Mouse (Mus musculus) ES-CJ7 (cell line): Measurements from ENCODE around the gene Gm813.
"Not testable (repeated sequence)": the region's sequence is repeated elsewhere in the genome, so short reads cannot be mapped to it uniquely, and the experiment has no call there.

Experiments
- DNase-seq: peaks from one replicate; pipeline ENCODE4 v3.0.0; 2011; ENCODE audit warnings: low read depth, low spot score

Gene Gm813

DNA sequence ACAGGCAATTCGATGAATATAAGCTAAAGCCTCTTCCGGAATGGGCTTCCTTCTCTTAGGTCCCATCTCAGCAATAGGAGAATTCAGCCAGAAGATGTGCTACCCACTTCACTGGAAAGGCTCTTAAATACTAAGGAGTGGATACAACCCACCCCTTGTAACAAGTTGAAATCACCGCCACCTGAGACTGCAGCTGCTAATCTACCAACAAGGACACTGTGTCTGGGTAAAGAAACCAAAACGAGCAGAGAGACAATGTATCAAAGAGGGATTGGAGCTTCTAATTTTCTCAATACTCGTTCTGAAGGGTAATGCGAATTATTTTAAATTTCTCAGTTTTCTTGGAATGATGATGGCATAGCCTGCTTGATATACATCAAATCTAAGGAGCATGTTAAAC lies at the start of gene Gm813:
Gm813 (minus strand) TSS at position 101 of the 400 bp plus-strand sequence.
- no peak for DNase-seq

DNA sequence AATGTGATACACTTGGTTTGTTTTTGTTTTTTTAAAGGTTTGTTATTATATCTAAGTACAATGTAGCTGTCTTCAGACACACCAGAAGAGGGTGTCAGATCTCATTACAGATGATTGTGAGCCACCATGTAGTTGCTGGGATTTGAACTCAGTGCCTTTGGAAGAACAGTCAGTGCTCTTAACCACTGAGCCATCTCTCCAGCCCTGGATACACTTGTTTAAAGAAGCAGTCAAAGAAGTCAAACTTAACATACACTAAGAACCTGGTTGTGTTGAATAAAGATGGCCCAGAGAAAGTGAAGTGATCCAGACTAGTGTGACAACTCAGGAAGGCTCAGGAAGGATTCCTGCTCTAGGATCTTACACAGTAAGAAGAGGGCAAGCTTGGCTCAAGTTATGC lies 48.4 kb upstream of the Gm813 start:
- DNase-seq = not testable (repeated sequence)

DNA sequence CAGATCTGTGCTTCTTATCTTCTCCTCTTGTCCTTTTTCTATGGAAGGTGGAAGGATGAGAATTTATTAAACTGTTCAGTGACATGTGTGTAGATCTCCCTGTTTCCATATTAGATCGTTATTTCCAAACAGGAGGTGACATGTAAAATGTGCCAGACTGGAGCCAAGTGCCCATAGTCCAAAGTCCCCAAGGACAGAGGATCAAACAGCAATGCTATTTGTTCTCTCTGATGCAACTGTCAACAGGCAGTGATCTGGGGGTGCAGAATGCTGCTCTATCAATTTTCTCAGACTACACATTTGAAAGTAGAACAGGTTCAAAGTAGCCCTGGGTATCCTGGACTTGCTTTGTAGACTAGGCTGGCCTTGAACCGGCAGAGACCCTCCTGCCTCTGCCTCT lies 47.0 kb upstream of the Gm813 start:
- no peak for DNase-seq

- DNase-seq = no peak
Observed at GRCm38 (mm10) chr16:58663021-58663420, 46.2 kb upstream of the Gm813 start.

DNA sequence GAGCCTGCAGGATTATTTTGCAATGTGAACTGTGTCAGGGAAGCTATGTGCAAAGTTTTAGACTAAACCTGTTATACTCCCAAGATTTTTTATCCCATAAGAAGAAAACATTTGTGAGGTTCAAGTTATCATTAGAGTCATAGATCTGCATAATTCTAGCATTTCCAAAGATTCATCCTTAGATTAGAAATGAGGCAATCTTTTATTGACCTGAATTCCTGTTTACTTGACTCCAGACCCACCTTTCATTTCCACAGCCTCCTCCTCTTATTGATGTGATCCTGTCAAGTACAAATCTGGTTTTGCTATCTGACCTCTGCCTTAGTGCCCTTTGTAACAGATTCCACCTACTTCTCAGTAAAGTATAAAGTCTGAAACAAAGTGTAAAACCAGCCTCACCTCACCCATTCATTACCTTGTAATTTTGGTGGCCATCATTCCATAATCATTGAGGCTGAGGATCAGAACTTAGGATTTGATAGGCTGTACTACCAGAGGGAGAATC lies 45.6 kb upstream of the Gm813 start:
- DNase-seq = no peak

GRCm38 (mm10) chr16:58661826-58662225 lies 45.0 kb upstream of the Gm813 start:
- DNase-seq = no peak

DNA sequence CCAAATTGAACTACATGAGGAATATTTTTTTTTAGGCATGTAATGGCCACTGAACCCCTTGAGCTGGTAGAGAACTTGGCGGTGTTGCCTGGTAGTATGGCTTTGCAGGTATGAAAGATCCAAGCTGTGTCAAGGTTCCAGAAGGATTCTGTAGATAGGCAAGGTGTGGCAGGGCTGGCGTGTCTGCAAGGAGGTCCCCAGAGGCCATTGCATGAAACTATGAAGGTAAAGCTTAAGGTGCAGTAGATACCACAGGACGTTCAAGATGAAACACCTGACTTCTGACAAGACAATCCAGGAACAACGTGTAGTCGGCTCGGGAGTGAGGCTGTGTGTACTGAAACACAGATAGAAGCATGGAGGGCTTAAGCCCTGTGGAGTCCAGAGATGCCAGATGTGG lies 41.9 kb upstream of the Gm813 start:
- no peak for DNase-seq

- no peak for DNase-seq
Observed at GRCm38 (mm10) chr16:58656526-58656925, 39.7 kb upstream of the Gm813 start.

DNA sequence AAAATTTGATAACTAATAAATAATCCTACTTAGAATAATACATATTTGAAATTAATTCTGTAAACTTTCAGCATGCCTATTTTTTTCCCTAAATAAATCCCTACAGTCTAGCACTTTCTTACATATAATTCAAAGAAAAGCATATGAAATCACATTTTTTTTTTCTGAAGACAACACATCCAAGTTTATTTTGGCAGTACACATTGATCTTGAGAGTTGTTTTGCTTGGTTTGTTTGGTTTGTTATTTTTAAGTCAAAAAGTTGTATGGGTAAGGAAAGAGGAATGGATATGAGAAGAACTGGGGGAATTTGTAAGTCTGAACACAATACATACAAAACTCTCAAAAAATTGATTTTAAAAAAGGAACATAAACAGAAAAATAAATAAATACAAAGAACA lies 39.0 kb upstream of the Gm813 start:
- no peak for DNase-seq

- no peak for DNase-seq
Observed at GRCm38 (mm10) chr16:58649979-58650378, 33.2 kb upstream of the Gm813 start.

DNA sequence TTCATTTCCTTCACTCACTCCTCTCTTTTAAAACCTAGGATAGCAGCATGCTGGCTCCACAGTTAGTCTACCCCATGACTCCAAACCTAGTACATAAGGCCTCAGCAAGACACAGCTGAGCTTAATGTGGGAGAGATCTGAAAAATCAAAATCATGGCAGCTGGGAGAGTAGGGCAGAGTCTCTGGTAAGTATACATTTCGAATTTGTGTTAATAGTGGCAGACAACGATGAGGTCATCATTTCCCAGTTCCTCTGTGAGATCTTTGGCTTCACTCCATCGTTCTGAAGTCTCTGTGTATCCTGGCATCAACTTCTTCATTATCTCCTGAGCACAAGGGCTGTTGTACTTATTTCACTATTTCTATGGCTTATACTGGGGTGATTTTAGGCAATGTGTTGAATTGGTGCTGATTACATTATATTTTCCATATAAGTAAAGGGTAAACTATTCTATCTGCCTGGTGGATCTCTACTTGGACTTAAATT lies 22.0 kb upstream of the Gm813 start, which contains the start of gene E330017A01Rik:
E330017A01Rik (minus strand) TSS at position 51 of the 487 bp plus-strand sequence.
- DNase-seq = no peak

DNA sequence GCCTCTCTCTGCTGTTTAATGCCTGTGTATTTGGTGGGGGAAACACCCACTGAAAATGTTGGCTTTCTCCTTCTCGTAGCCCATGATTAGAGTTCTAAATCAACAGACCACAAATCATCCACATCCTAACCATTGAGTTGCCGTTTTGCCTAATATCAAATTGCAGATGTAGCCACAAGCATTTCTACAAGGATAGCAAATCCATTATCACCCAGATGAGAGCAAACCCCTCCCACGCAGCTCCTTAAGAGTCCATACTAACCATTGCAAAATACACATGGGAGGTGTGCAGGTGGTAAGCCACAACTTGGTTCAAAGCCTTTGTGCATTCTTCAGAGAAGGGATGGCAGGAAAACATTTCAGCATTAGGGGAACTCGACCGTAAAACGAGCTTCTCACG lies 21.2 kb upstream of the Gm813 start:
- no peak for DNase-seq

DNA sequence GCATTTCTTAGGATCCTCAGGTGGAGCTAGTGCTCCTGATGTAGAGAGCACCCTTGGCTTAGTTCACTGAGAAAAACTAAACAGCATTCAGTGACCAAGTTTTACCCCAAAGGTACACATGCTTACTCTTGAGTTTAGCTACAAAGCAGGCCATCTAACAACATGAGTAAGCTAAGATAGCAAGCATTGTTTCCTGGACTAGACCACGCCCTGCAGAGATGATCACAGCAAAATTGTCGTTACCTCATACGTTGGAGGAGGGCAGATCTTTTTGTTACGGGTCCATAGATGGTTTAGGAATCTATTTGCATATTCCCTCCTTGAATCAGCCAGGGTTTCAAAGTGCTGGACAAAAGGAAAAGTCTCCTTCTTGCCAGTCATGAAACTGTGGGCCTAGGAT lies 20.7 kb upstream of the Gm813 start:
- no peak for DNase-seq

DNA sequence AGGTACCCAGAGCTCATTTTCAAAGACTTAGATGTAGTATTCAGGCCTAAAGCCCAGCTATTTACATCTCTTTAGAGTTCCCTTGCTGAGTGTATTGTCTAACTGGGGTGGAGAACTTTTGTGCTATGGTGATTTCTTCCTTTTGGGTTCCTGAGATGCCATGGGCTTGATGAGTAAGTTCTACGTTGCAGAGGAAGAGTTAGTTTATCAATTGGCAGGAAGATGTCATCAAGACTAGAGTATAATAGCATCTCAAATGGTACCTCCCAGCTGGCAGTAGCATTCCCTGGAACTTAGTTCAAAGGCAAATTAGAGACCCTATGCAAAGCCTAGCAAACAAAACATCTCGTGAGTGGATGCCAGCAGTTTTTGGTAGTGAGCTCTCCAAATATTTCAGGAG lies 19.1 kb upstream of the Gm813 start:
- DNase-seq = peak; percentile 50

DNA sequence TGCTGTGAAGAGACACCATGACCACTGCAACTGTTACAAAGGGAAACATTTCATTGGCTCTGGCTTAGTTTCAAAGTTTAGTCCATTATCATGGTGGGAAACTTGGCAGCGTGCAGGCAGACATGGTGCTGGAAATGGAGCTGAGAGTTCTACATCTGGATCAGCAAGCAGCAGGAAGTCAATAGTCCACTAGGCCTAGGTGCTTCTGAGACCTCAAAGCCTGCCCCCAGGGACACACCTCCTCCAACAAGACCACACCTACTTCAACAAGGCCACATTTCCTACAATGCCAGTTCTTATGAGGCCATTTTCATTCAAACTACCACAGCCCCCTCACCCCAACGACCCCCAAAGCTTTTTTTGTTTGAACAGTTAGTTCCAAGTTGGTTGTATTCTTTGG lies 13.0 kb upstream of the Gm813 start:
- DNase-seq = peak; percentile 26

DNA sequence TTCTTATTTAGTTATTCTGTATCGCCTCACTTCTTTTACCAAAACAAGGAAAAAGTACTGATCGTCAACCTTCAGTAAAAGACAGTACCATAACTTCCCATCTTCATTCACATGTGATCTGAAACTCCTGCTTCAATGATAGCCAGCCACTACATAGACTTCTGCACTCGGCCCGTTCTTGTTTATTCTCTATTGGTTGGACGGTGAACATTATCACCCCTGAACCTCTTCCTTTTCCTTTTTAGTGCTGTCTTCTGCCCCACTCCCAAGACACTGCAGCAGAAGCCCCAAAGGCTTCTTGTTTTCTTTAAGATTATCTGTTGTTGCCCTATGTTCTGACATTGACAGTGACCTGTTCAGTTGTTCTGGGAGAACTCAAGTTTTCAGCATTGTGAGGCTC lies 12.2 kb upstream of the Gm813 start:
- DNase-seq = no peak

DNA sequence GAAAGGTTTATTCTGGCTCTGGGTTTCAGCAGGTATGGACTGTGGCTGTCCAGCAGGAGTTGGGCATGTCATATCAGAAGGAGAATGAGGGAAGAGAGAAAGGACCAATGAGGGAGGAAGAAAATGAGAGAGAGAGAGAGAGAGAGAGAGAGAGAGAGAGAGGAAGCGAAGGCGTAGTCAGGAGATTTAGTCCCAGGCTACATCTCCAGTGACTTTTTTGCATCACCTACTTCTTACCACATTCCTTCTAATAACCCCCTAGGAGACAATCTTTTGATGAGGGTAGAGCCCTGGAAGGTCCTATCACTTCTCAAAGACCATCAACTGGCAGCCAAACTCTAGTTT lies 11.5 kb upstream of the Gm813 start:
- no peak for DNase-seq

DNA sequence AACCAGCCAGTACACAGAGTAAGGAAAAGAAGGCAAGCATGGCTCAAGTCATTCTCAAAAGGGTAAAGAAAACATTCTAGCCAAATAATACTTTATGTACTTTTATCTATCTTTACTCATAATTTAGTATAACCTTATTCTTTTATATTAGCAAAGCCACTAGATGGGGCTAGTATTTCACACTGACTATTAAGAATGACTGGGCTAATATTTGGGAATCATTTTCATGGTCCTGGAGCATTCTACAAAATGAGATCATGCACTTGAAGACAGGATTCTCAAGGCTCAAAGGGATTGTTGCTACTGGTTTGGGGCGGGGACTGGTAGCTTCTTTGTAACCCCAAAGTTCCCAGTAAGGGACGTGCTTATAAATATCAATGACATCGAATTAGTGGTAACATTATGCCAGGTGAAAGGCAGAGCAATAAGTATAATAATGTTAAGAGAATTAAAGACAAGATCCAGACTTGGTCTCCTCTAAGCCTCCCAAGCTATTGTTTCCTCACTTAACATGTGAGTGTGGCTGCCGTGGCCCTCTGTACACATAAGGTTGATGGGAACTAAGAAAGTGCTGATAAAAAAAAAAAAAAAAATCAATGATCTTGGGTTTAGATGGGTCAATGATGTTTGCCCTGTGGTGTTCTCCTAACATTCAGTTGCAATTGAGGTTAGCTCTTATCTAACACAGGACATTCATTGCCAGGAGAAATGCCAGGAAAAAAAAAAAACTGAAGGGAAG lies 11.0 kb upstream of the Gm813 start:
- no peak for DNase-seq

DNA sequence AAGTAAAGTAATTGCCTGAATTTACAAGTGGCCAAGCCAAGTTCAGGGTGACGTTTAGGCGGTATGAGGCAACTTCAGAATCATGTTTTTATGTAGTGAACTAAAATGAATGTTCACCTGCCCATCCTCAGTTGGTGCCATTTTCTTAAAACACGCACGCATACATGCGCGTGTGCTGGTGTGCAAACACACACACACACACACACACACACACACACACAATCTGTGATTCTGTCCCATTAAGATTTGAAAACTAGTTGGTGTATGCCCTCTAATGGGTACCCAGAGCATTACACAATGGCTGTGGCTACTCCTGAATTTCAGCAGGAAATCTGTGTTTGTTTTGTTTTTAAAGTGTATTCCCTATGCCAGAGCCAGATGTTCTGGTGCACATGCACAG lies 7.2 kb upstream of the Gm813 start:
- DNase-seq = peak; percentile 18

DNA sequence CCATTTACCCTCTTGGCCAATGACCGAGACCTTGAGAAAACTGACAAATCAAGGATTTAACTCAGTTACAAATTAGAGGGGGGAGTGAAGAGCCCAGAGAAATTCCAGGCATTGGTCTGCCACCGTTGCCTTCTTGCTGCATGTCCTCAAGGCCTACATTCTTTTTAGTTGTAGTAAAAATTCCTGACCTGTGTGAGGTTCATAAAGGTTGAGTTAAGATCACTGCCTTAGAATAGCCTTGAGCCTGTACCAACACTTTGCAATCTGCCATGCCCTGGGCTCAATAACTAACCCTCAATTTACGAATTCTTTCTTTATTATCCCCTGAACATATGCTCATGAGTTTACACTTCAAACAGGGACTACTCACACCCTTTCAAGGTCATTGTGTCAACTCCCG lies 6.3 kb upstream of the Gm813 start:
- DNase-seq = no peak

- DNase-seq = no peak
Observed at GRCm38 (mm10) chr16:58622377-58622776, 5.6 kb upstream of the Gm813 start.

DNA sequence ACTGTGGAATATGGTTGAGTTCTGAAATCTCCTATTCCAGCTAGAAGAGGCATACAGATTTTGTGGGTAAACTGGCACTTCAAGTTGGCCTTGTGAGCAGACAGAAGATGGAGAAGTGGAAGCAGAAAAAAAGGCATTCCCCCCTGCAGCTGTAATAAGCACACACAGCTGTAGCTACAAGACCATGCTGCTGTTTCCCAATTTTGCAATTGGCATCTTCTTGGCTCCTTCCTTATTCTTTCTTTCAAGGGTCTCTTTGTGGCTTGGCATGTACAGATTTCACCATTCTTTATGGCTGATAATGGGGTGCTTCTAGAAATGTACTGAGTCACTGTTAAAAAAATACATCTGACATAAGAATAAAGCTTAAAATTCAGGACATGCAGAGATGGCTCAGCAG lies 568 bp upstream of the Gm813 start:
- no peak for DNase-seq

DNA sequence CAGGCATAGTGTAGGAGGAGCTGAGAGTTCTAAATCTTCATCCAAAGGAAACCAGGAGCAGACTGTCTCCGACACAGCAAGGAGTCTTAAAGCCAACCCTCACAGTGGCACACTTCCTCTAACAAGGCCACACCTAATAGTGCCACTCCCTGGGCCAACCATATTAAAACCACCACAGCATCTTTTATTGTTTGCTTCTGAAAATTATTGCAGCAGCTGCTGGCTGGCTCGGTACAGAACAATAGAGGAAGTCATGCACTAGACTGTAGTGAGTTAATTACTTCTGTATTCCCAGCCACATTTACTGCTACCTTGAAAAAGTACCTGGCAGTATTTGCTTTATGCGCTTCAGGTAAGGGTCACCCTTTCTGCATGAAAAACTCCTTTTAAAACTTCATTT lies 3.8 kb downstream of the Gm813 start:
- DNase-seq = no peak

GRCm38 (mm10) chr16:58607101-58607500 lies 9.7 kb downstream of the Gm813 start:
- no peak for DNase-seq
